Comparison of ENCODE assay signal across 14 mouse cellular contexts in genomic region chr4:127970901-127971868, GRCm38 (mm10). TPM values are rescaled to one million over a fixed set of nuclear protein-coding genes. Genes with fewer than 3 reads are reported as not detected.
DNase-seq lines count a peak whose midpoint lies in the region; ATAC-seq lines count a peak whose summit lies in the region.
"Had no signal": no experiment of that assay in that cellular context is flagged by ENCODE, and none has a peak within 500 bp of the region (broad histone marks: within the 10 kb centered on the region; RNA-seq: fewer than 3 reads in every experiment).

TSS of gene CK137956 (minus strand) at chr4:127970951.

- no peaks in the 10 kb centered on the region for H3K9me3 ChIP-seq in hindbrain, embryonic 12.5 days (replicated peaks)
- no peaks in the 10 kb centered on the region for H3K9me3 ChIP-seq in heart, embryonic 10.5 days
- H3K9me3 ChIP-seq: liver, embryonic 13.5 days had no signal

- peaks cover 43% of the 10 kb centered on the region for H3K27me3 ChIP-seq in hindbrain, embryonic 12.5 days
- peaks cover 66% of the 10 kb centered on the region for H3K27me3 ChIP-seq in heart, embryonic 10.5 days (ENCODE audit: insufficient read depth, poor library complexity, severe bottlenecking)

- H3K4me2 ChIP-seq in hindbrain, embryonic 12.5 days (replicated peaks): peak within 1 kb of the TSS; percentile 33
- H3K4me2 ChIP-seq: heart, embryonic 11.5 days; liver, embryonic 13.5 days had no signal

- no peak within 1 kb of the TSS for H3K27ac ChIP-seq in hindbrain, embryonic 12.5 days
- H3K27ac ChIP-seq in heart, embryonic 10.5 days: no peak within 1 kb of the TSS
- H3K27ac ChIP-seq: liver, embryonic 13.5 days had no signal

- peaks cover 10% of the 10 kb centered on the region for H3K4me1 ChIP-seq in hindbrain, embryonic 12.5 days
- peaks cover 4% of the 10 kb centered on the region; the same call in 1 of the 2 replicates for H3K4me1 ChIP-seq in heart, embryonic 10.5 days
- H3K4me1 ChIP-seq: liver, embryonic 13.5 days had no signal

- no peaks in the 10 kb centered on the region for H3K36me3 ChIP-seq in hindbrain, embryonic 12.5 days
- H3K36me3 ChIP-seq in heart, embryonic 10.5 days: no peaks in the 10 kb centered on the region
- H3K36me3 ChIP-seq: liver, embryonic 13.5 days had no signal

- 4% methylated on average over 39 of the region's 39 CpGs for WGBS in hindbrain, embryonic 12.5 days
- 3% methylated on average over 39 of the region's 39 CpGs for WGBS in heart, embryonic 10.5 days

- H3K4me3 ChIP-seq in hindbrain, embryonic 12.5 days: no peak within 1 kb of the TSS
- H3K4me3 ChIP-seq in heart, embryonic 10.5 days: no peak within 1 kb of the TSS
- H3K4me3 ChIP-seq: erythroblast, embryonic 14.5 days; liver, embryonic 13.5 days had no signal

- DNase-seq in cerebellum, postnatal 14 days: peak; percentile 52 to 59
- DNase-seq in cerebellum, adult 18-20 months: no peak
- peak; percentile 63 for DNase-seq in embryo, embryonic 10 days (ENCODE audit: low spot score)
- DNase-seq in neural tube, embryonic 10.5 days (ENCODE audit: extremely low spot score, low spot score): peak; percentile 21
- no peak for DNase-seq in adipocyte (ENCODE audit: low spot score)
- no peak for DNase-seq in heart, embryonic 10.5 days (ENCODE audit: low spot score)
- no peak for DNase-seq in thymus, postnatal 25 days
- DNase-seq: layer of hippocampus, postnatal 36 days; liver, embryonic 13.5 days; thymus, postnatal 4 days had no signal

- ATAC-seq in hindbrain, embryonic 12.5 days (ENCODE audit: low FRiP score): peak; percentile 32; the same call in 1 of the 2 replicates
- ATAC-seq: intestine, embryonic 16.5 days had no signal

- H3K9ac ChIP-seq in hindbrain, embryonic 12.5 days: no peak within 1 kb of the TSS
- H3K9ac ChIP-seq: liver, embryonic 13.5 days had no signal

RNA-seq across cellular contexts. Expression of gene CK137956, which starts in this region (rescaled TPM):
- polyA plus RNA-seq in hindbrain, embryonic 12.5 days (2016; fragmentation: Nextera tagmentation; extraction: Ambion mirVana): 0.53 and 0.55 TPM in 2 replicates
- polyA plus RNA-seq in heart, embryonic 10.5 days (2016; fragmentation: Nextera tagmentation; extraction: Ambion mirVana): not detected in 2 replicates
- polyA plus RNA-seq: erythroblast, embryonic 14.5 days; heart, embryonic 11.5 days; intestine, embryonic 16.5 days; liver, embryonic 13.5 days had no signal

Comparison
In these comparisons a context has a peak if more than half of its experiments do, and no peak if none do; other contexts are left out.
1. DNase-seq: peak in cerebellum, postnatal 14 days (2 of 2), embryo, embryonic 10 days (single experiment) and neural tube, embryonic 10.5 days (single experiment); none in cerebellum, adult 18-20 months (0 of 2), adipocyte (single experiment), heart, embryonic 10.5 days (single experiment) and thymus, postnatal 25 days (single experiment).
2. Peak in ATAC-seq and H3K4me2 ChIP-seq in hindbrain, embryonic 12.5 days; RNA of the gene not detected or under 1 TPM.